Mouse (Mus musculus) lung, adult 2 months (tissue): ENCODE data around the gene Tssk4.

Source experiments
- CTCF ChIP-seq: fragments of 200-500 bp; IDR thresholded peaks from 2 replicates; pipeline ENCODE4 v1.5.1; 2011; ENCODE audit warnings: mild to moderate bottlenecking, low read length, control low read depth; ENCODE audit not compliant: insufficient read depth
- POLR2A ChIP-seq: fragments of 200-500 bp; IDR thresholded peaks from 2 replicates; pipeline ENCODE4 v1.6.1; 2011; ENCODE audit warnings: low read depth, mild to moderate bottlenecking, control low read depth, low read length, borderline replicate concordance; ENCODE audit errors: extremely low read depth

DNA sequence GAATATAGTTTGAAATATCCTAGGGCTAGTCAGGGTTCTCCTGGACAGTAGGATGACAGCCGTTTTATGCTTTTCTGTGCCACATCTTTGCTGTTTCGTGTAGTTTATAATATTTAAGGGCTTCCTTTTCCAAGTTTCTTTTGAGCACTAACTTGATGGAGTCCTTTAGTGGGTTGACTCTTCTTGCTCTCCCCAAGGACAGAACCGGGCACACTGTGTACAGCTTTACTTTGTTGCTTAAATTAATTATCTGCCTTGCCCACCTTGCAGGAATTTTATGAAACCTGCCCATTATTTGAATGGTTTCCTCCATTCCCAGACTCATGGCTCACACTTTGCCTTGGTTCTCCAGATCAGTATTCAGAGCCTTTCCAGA is 32.1 kb downstream of the Tssk4 start:
- TF ChIP-seq CTCF (no peak), POLR2A (no peak)
